Mouse (Mus musculus): ENCODE measurements around the gene Ddah2. TPM values are rescaled to one million over a fixed set of nuclear protein-coding genes. Genes with fewer than 3 reads are reported as not detected.

Gene Ddah2
- total and polyA plus RNA-seq, 2 experiments from 2014 or later, result 167 to 261 TPM

GRCm38 (mm10) chr17:35104079-35104478 is 45.2 kb downstream of the Ddah2 start:
- ATAC-seq (no peak), DNase-seq (no peak)
- H3K36me3 ChIP-seq (ENCODE audit: insufficient read depth), result peaks cover 47% of the 10 kb centered on the region
- H3K4me2 ChIP-seq (ENCODE audit: low read depth), result no peak overlapping the region
- H3K4me1 ChIP-seq (ENCODE audit: insufficient read depth), result no peaks in the 10 kb centered on the region
- no peaks in the 10 kb centered on the region for H3K27me3 ChIP-seq (ENCODE audit: insufficient read depth, low read length)
- H3K27ac ChIP-seq (ENCODE audit: low read depth, low read length), result no peak overlapping the region
- 96% methylated on average over 7 of the region's 7 CpGs for WGBS
- no peaks in the 10 kb centered on the region for H3K9me3 ChIP-seq (ENCODE audit: low read length)
- TF ChIP-seq CTCF (IDR thresholded peaks at IDR 0.05; ENCODE audit: low read depth), result no peak
- no peak overlapping the region for H3K4me3 ChIP-seq (ENCODE audit: low read depth, low read length)
- H3K9ac ChIP-seq, result no peak overlapping the region

- ATAC-seq, result no peak
- no peak for DNase-seq
- H3K27ac ChIP-seq (ENCODE audit: low read depth, low read length), result no peak overlapping the region
- 78% methylated on average over 6 of the region's 6 CpGs for WGBS
- no peak overlapping the region for H3K4me2 ChIP-seq (ENCODE audit: low read depth)
- H3K27me3 ChIP-seq (ENCODE audit: insufficient read depth, low read length), result no peaks in the 10 kb centered on the region
- no peaks in the 10 kb centered on the region for H3K9me3 ChIP-seq (ENCODE audit: low read length)
- no peaks in the 10 kb centered on the region for H3K4me1 ChIP-seq (ENCODE audit: insufficient read depth)
- no peak overlapping the region for H3K4me3 ChIP-seq (ENCODE audit: low read depth, low read length)
- H3K9ac ChIP-seq, result no peak overlapping the region
- H3K36me3 ChIP-seq (ENCODE audit: insufficient read depth), result peaks cover 40% of the 10 kb centered on the region
- TF ChIP-seq CTCF (IDR thresholded peaks at IDR 0.05; ENCODE audit: low read depth), result no peak
Measured at GRCm38 (mm10) chr17:35104754-35105153, 45.9 kb downstream of the Ddah2 start.

- Histone ChIP-seq H3K4me3 (ENCODE audit: low read depth, low read length) (no peak overlapping the region), H3K27ac (ENCODE audit: low read depth, low read length) (no peak overlapping the region), H3K9ac (no peak overlapping the region), H3K4me1 (ENCODE audit: insufficient read depth) (no peaks in the 10 kb centered on the region), H3K4me2 (ENCODE audit: low read depth) (peak overlapping the region; percentile 24; the same call in 1 of the 2 replicates), H3K27me3 (ENCODE audit: insufficient read depth, low read length) (no peaks in the 10 kb centered on the region), H3K9me3 (ENCODE audit: low read length) (no peaks in the 10 kb centered on the region), H3K36me3 (ENCODE audit: insufficient read depth) (peaks cover 29% of the 10 kb centered on the region)
- TF ChIP-seq CTCF (IDR thresholded peaks at IDR 0.05; ENCODE audit: low read depth), result peak; percentile 66
- WGBS, result 21% methylated on average over 13 of the region's 13 CpGs
- DNase-seq (peak; percentile 28), ATAC-seq (peak; percentile 46; the same call in 1 of the 2 replicates)
Measured at GRCm38 (mm10) chr17:35105740-35106389, 47.0 kb downstream of the Ddah2 start.

- no peaks in the 10 kb centered on the region for H3K9me3 ChIP-seq (ENCODE audit: low read length)
- DNase-seq (peak; percentile 19), ATAC-seq (no peak)
- H3K4me1 ChIP-seq (ENCODE audit: insufficient read depth), result no peaks in the 10 kb centered on the region
- no peak overlapping the region for H3K9ac ChIP-seq
- H3K27me3 ChIP-seq (ENCODE audit: insufficient read depth, low read length), result no peaks in the 10 kb centered on the region
- peaks cover 22% of the 10 kb centered on the region for H3K36me3 ChIP-seq (ENCODE audit: insufficient read depth)
- WGBS, result 63% methylated on average over 3 of the region's 3 CpGs
- peak; percentile 55 for TF ChIP-seq CTCF (IDR thresholded peaks at IDR 0.05; ENCODE audit: low read depth)
- no peak overlapping the region for H3K4me3 ChIP-seq (ENCODE audit: low read depth, low read length)
- no peak overlapping the region for H3K4me2 ChIP-seq (ENCODE audit: low read depth)
- H3K27ac ChIP-seq (ENCODE audit: low read depth, low read length), result no peak overlapping the region
Measured at GRCm38 (mm10) chr17:35106522-35106921, 47.7 kb downstream of the Ddah2 start.

GRCm38 (mm10) chr17:35108097-35108496 is 49.3 kb downstream of the Ddah2 start, which contains the start of gene Ly6g5c:
Gene Ly6g5c (plus strand): TSS chr17:35108279.
- no peak for DNase-seq
- WGBS, result 84% methylated on average over 6 of the region's 6 CpGs
- TF ChIP-seq CTCF (IDR thresholded peaks at IDR 0.05; ENCODE audit: low read depth), result no peak

More at GRCm38 (mm10) chr17:35108097-35108496, 49.3 kb downstream of the Ddah2 start, which contains the start of gene Ly6g5c:
- no peaks in the 10 kb centered on the region for H3K9me3 ChIP-seq (ENCODE audit: low read length)
- no peak within 1 kb of the TSS for H3K4me3 ChIP-seq (ENCODE audit: low read depth, low read length)
- H3K4me2 ChIP-seq (ENCODE audit: low read depth), result no peak within 1 kb of the TSS
- H3K36me3 ChIP-seq (ENCODE audit: insufficient read depth), result peaks cover 7% of the 10 kb centered on the region; the same call in 1 of the 2 replicates
- ATAC-seq, result no peak
- no peaks in the 10 kb centered on the region for H3K27me3 ChIP-seq (ENCODE audit: insufficient read depth, low read length)
- no peaks in the 10 kb centered on the region for H3K4me1 ChIP-seq (ENCODE audit: insufficient read depth)
- no peak within 1 kb of the TSS for H3K9ac ChIP-seq
- no peak within 1 kb of the TSS for H3K27ac ChIP-seq (ENCODE audit: low read depth, low read length)

Other genes starting within 250 kb of the Ddah2 start
Only the 30 nearest of the 45 such genes appear.
- gene Slc44a4, start 144.6 kb upstream of the Ddah2 start, total RNA-seq (2014; rRNA removed), result not detected in 2 replicates
- gene Slc44a4, start 144.6 kb upstream of the Ddah2 start, polyA plus RNA-seq (2015; fragmentation: Nextera tagmentation; extraction: Ambion mirVana), result 0.06 TPM in 1 of 2 replicates, not detected in the other
- gene Neu1, start 127.8 kb upstream of the Ddah2 start, total RNA-seq (2014; rRNA removed), result 36.7 and 36.8 TPM in 2 replicates
- gene Neu1, start 127.8 kb upstream of the Ddah2 start, polyA plus RNA-seq (2015; fragmentation: Nextera tagmentation; extraction: Ambion mirVana), result 33.5 and 34.5 TPM in 2 replicates
- gene Hspa1b, start 99.8 kb upstream of the Ddah2 start, total RNA-seq (2014; rRNA removed), result 5.2 and 8.1 TPM in 2 replicates
- 0.42 and 0.52 TPM in 2 replicates for gene Hspa1b, start 99.8 kb upstream of the Ddah2 start, polyA plus RNA-seq (2015; fragmentation: Nextera tagmentation; extraction: Ambion mirVana)
- not detected in 2 replicates for gene Gm20481, start 89.1 kb upstream of the Ddah2 start, total RNA-seq (2014; rRNA removed)
- gene Gm20481, start 89.1 kb upstream of the Ddah2 start, polyA plus RNA-seq (2015; fragmentation: Nextera tagmentation; extraction: Ambion mirVana), result not detected in 2 replicates
- gene Hspa1a, start 86.9 kb upstream of the Ddah2 start, total RNA-seq (2014; rRNA removed), result 7.9 and 13.8 TPM in 2 replicates
- gene Hspa1a, start 86.9 kb upstream of the Ddah2 start, polyA plus RNA-seq (2015; fragmentation: Nextera tagmentation; extraction: Ambion mirVana), result 7.6 and 8.5 TPM in 2 replicates
- 0.24 and 0.46 TPM in 2 replicates for gene Hspa1l, start 86.3 kb upstream of the Ddah2 start, total RNA-seq (2014; rRNA removed)
- gene Hspa1l, start 86.3 kb upstream of the Ddah2 start, polyA plus RNA-seq (2015; fragmentation: Nextera tagmentation; extraction: Ambion mirVana), result 0.36 and 0.50 TPM in 2 replicates
- gene Lsm2, start 77.2 kb upstream of the Ddah2 start, total RNA-seq (2014; rRNA removed), result 29.1 and 38.9 TPM in 2 replicates
- gene Lsm2, start 77.2 kb upstream of the Ddah2 start, polyA plus RNA-seq (2015; fragmentation: Nextera tagmentation; extraction: Ambion mirVana), result 111 and 120 TPM in 2 replicates
- gene Vars, start 58.0 kb upstream of the Ddah2 start, total RNA-seq (2014; rRNA removed), result 84.4 and 93.4 TPM in 2 replicates
- gene Vars, start 58.0 kb upstream of the Ddah2 start, polyA plus RNA-seq (2015; fragmentation: Nextera tagmentation; extraction: Ambion mirVana), result 36.7 and 45.4 TPM in 2 replicates
- 0.14 and 0.31 TPM in 2 replicates for gene Vwa7, start 42.5 kb upstream of the Ddah2 start, total RNA-seq (2014; rRNA removed)
- gene Vwa7, start 42.5 kb upstream of the Ddah2 start, polyA plus RNA-seq (2015; fragmentation: Nextera tagmentation; extraction: Ambion mirVana), result 0.08 TPM in 1 of 2 replicates, not detected in the other
- gene Sapcd1, start 31.0 kb upstream of the Ddah2 start, total RNA-seq (2014; rRNA removed), result 2.2 and 2.7 TPM in 2 replicates
- gene Sapcd1, start 31.0 kb upstream of the Ddah2 start, polyA plus RNA-seq (2015; fragmentation: Nextera tagmentation; extraction: Ambion mirVana), result 1.6 TPM in 2 replicates
- 1.3 and 2.2 TPM in 2 replicates for gene Msh5, start 12.3 kb upstream of the Ddah2 start, total RNA-seq (2014; rRNA removed)
- 1.1 and 1.3 TPM in 2 replicates for gene Msh5, start 12.3 kb upstream of the Ddah2 start, polyA plus RNA-seq (2015; fragmentation: Nextera tagmentation; extraction: Ambion mirVana)
- 26.8 and 29.3 TPM in 2 replicates for gene Clic1, start 9.1 kb upstream of the Ddah2 start, total RNA-seq (2014; rRNA removed)
- gene Clic1, start 9.1 kb upstream of the Ddah2 start, polyA plus RNA-seq (2015; fragmentation: Nextera tagmentation; extraction: Ambion mirVana), result 47.9 and 50.5 TPM in 2 replicates
- not detected in 2 replicates for gene Ly6g6c, start 6.4 kb downstream of the Ddah2 start, total RNA-seq (2014; rRNA removed)
- not detected in 2 replicates for gene Ly6g6c, start 6.4 kb downstream of the Ddah2 start, polyA plus RNA-seq (2015; fragmentation: Nextera tagmentation; extraction: Ambion mirVana)
- not detected in 2 replicates for gene Mpig6b, start 7.1 kb downstream of the Ddah2 start, total RNA-seq (2014; rRNA removed)
- gene Mpig6b, start 7.1 kb downstream of the Ddah2 start, polyA plus RNA-seq (2015; fragmentation: Nextera tagmentation; extraction: Ambion mirVana), result 0.08 TPM in 2 replicates
- 0.38 and 3.9 TPM in 2 replicates for gene Ly6g6e, start 17.9 kb downstream of the Ddah2 start, total RNA-seq (2014; rRNA removed)
- gene Ly6g6e, start 17.9 kb downstream of the Ddah2 start, polyA plus RNA-seq (2015; fragmentation: Nextera tagmentation; extraction: Ambion mirVana), result 2.9 and 3.9 TPM in 2 replicates
- gene Ly6g6d, start 19.0 kb downstream of the Ddah2 start, total RNA-seq (2014; rRNA removed), result 3.8 TPM in 1 of 2 replicates, not detected in the other
- gene Ly6g6d, start 19.0 kb downstream of the Ddah2 start, polyA plus RNA-seq (2015; fragmentation: Nextera tagmentation; extraction: Ambion mirVana), result 1.2 and 1.6 TPM in 2 replicates
- 0.23 TPM in 1 of 2 replicates, not detected in the other for gene Ly6g6f, start 26.6 kb downstream of the Ddah2 start, total RNA-seq (2014; rRNA removed)
- gene Ly6g6f, start 26.6 kb downstream of the Ddah2 start, polyA plus RNA-seq (2015; fragmentation: Nextera tagmentation; extraction: Ambion mirVana), result not detected in 2 replicates
- gene Abhd16a, start 30.2 kb downstream of the Ddah2 start, total RNA-seq (2014; rRNA removed), result 139 and 202 TPM in 2 replicates
- 92.8 and 96.3 TPM in 2 replicates for gene Abhd16a, start 30.2 kb downstream of the Ddah2 start, polyA plus RNA-seq (2015; fragmentation: Nextera tagmentation; extraction: Ambion mirVana)
- not detected in 2 replicates for gene Ly6g5c, start 49.2 kb downstream of the Ddah2 start, total RNA-seq (2014; rRNA removed)
- not detected in 2 replicates for gene Ly6g5c, start 49.2 kb downstream of the Ddah2 start, polyA plus RNA-seq (2015; fragmentation: Nextera tagmentation; extraction: Ambion mirVana)
- gene Ly6g5b, start 56.4 kb downstream of the Ddah2 start, total RNA-seq (2014; rRNA removed), result 0.54 and 1.1 TPM in 2 replicates
- 0.55 and 1.1 TPM in 2 replicates for gene Ly6g5b, start 56.4 kb downstream of the Ddah2 start, polyA plus RNA-seq (2015; fragmentation: Nextera tagmentation; extraction: Ambion mirVana)
- gene Gpank1, start 62.4 kb downstream of the Ddah2 start, total RNA-seq (2014; rRNA removed), result 16.9 and 20.5 TPM in 2 replicates
- 19.7 and 20.8 TPM in 2 replicates for gene Gpank1, start 62.4 kb downstream of the Ddah2 start, polyA plus RNA-seq (2015; fragmentation: Nextera tagmentation; extraction: Ambion mirVana)
- 240 and 247 TPM in 2 replicates for gene Csnk2b, start 63.0 kb downstream of the Ddah2 start, total RNA-seq (2014; rRNA removed)
- gene Csnk2b, start 63.0 kb downstream of the Ddah2 start, polyA plus RNA-seq (2015; fragmentation: Nextera tagmentation; extraction: Ambion mirVana), result 334 and 335 TPM in 2 replicates
- 15.3 and 26.2 TPM in 2 replicates for gene D17H6S53E, start 67.3 kb downstream of the Ddah2 start, total RNA-seq (2014; rRNA removed)
- 7.4 and 8.0 TPM in 2 replicates for gene D17H6S53E, start 67.3 kb downstream of the Ddah2 start, polyA plus RNA-seq (2015; fragmentation: Nextera tagmentation; extraction: Ambion mirVana)
- gene Apom, start 73.0 kb downstream of the Ddah2 start, total RNA-seq (2014; rRNA removed), result 0.71 and 0.77 TPM in 2 replicates
- not detected in 2 replicates for gene Apom, start 73.0 kb downstream of the Ddah2 start, polyA plus RNA-seq (2015; fragmentation: Nextera tagmentation; extraction: Ambion mirVana)
- 285 and 340 TPM in 2 replicates for gene Bag6, start 76.1 kb downstream of the Ddah2 start, total RNA-seq (2014; rRNA removed)
- gene Bag6, start 76.1 kb downstream of the Ddah2 start, polyA plus RNA-seq (2015; fragmentation: Nextera tagmentation; extraction: Ambion mirVana), result 68.2 and 71.9 TPM in 2 replicates
- 112 and 155 TPM in 2 replicates for gene Prrc2a, start 105.9 kb downstream of the Ddah2 start, total RNA-seq (2014; rRNA removed)
- 56.7 and 85.3 TPM in 2 replicates for gene Prrc2a, start 105.9 kb downstream of the Ddah2 start, polyA plus RNA-seq (2015; fragmentation: Nextera tagmentation; extraction: Ambion mirVana)
- gene Aif1, start 117.0 kb downstream of the Ddah2 start, total RNA-seq (2014; rRNA removed), result 1.9 and 3.6 TPM in 2 replicates
- 8.4 and 10.0 TPM in 2 replicates for gene Aif1, start 117.0 kb downstream of the Ddah2 start, polyA plus RNA-seq (2015; fragmentation: Nextera tagmentation; extraction: Ambion mirVana)
- gene Lst1, start 129.4 kb downstream of the Ddah2 start, total RNA-seq (2014; rRNA removed), result 15.7 and 17.4 TPM in 2 replicates
- gene Lst1, start 129.4 kb downstream of the Ddah2 start, polyA plus RNA-seq (2015; fragmentation: Nextera tagmentation; extraction: Ambion mirVana), result 11.4 and 12.7 TPM in 2 replicates
- 0.76 and 1.1 TPM in 2 replicates for gene Ltb, start 135.4 kb downstream of the Ddah2 start, total RNA-seq (2014; rRNA removed)
- gene Ltb, start 135.4 kb downstream of the Ddah2 start, polyA plus RNA-seq (2015; fragmentation: Nextera tagmentation; extraction: Ambion mirVana), result 0.64 and 1.1 TPM in 2 replicates
- 0.71 TPM in 1 of 2 replicates, not detected in the other for gene Tnf, start 143.0 kb downstream of the Ddah2 start, total RNA-seq (2014; rRNA removed)
- 0.09 TPM in 1 of 2 replicates, not detected in the other for gene Tnf, start 143.0 kb downstream of the Ddah2 start, polyA plus RNA-seq (2015; fragmentation: Nextera tagmentation; extraction: Ambion mirVana)